Mouse (Mus musculus) mouse embryonic stem cell (cell line): ENCODE data around the gene Acer3.

ENCODE experiments used
- in situ Hi-C, 2 experiments: fragments of 300-500 bp; cut with MboI; formaldehyde crosslinking; loops; 1 replicate in 1 of 2; 3 replicates in 1 of 2; pipeline ENCODE4 v1.14.3; 2019 to 2020; ENCODE audit warnings: low sequenced_read_pairs in 2 of 2, low pct_unique_long_range_greater_than_20kb in 1 of 2, mixed read lengths in 1 of 2; ENCODE audit not compliant: unreplicated experiment in 1 of 2

Gene Acer3

GRCm38 (mm10) chr7:98341475-98341874, 20.5 kb upstream of the Acer3 start:
- in situ Hi-C loops = no loop called here

- in situ Hi-C loops = no loop called here
Measured at GRCm38 (mm10) chr7:98340343-98340742, 19.3 kb upstream of the Acer3 start.

- in situ Hi-C loops = no loop called here
Measured at GRCm38 (mm10) chr7:98333987-98334386, 13.0 kb upstream of the Acer3 start.

GRCm38 (mm10) chr7:98333507-98333906, 12.5 kb upstream of the Acer3 start:
- in situ Hi-C loops = no loop called here

- in situ Hi-C loops = no loop called here
Measured at GRCm38 (mm10) chr7:98332678-98333397, 11.8 kb upstream of the Acer3 start.

GRCm38 (mm10) chr7:98331932-98332331, 10.9 kb upstream of the Acer3 start:
- in situ Hi-C loops = no loop called here

- in situ Hi-C loops = no loop called here
Measured at GRCm38 (mm10) chr7:98330375-98331002, 9.5 kb upstream of the Acer3 start.

- in situ Hi-C loops = no loop called here
Measured at GRCm38 (mm10) chr7:98329651-98330374, 8.8 kb upstream of the Acer3 start.

- in situ Hi-C loops = no loop called here
Measured at GRCm38 (mm10) chr7:98328311-98328710, 7.3 kb upstream of the Acer3 start.

GRCm38 (mm10) chr7:98326051-98326450, 5.0 kb upstream of the Acer3 start:
- in situ Hi-C loops = no loop called here

GRCm38 (mm10) chr7:98324228-98324627, 3.2 kb upstream of the Acer3 start:
- in situ Hi-C loops = no loop called here

GRCm38 (mm10) chr7:98323288-98324019, 2.4 kb upstream of the Acer3 start:
- in situ Hi-C loops = no loop called here

GRCm38 (mm10) chr7:98322415-98322814, 1.4 kb upstream of the Acer3 start:
- in situ Hi-C loops = no loop called here

GRCm38 (mm10) chr7:98320006-98320556, 927 bp downstream of the Acer3 start:
- in situ Hi-C loops = no loop called here

- in situ Hi-C loops = no loop called here
Measured at GRCm38 (mm10) chr7:98316568-98316967, 4.4 kb downstream of the Acer3 start.

GRCm38 (mm10) chr7:98315087-98315486, 5.9 kb downstream of the Acer3 start:
- in situ Hi-C loops = no loop called here

GRCm38 (mm10) chr7:98312185-98312920, 8.7 kb downstream of the Acer3 start:
- in situ Hi-C loops = no loop called here

GRCm38 (mm10) chr7:98310266-98310665, 10.7 kb downstream of the Acer3 start:
- in situ Hi-C loops = no loop called here
